Mouse (Mus musculus) kidney, postnatal 10 days (tissue): ENCODE measurements around the gene Acads.
"Not testable (repeated sequence)": the region's sequence is repeated elsewhere in the genome, so short reads cannot be mapped to it uniquely, and the experiment has no call there.

Source experiments
- DNase-seq: peaks from one replicate; pipeline ENCODE4 v3.0.0; 2021; ENCODE audit warnings: mixed read lengths

Acads gene

DNA sequence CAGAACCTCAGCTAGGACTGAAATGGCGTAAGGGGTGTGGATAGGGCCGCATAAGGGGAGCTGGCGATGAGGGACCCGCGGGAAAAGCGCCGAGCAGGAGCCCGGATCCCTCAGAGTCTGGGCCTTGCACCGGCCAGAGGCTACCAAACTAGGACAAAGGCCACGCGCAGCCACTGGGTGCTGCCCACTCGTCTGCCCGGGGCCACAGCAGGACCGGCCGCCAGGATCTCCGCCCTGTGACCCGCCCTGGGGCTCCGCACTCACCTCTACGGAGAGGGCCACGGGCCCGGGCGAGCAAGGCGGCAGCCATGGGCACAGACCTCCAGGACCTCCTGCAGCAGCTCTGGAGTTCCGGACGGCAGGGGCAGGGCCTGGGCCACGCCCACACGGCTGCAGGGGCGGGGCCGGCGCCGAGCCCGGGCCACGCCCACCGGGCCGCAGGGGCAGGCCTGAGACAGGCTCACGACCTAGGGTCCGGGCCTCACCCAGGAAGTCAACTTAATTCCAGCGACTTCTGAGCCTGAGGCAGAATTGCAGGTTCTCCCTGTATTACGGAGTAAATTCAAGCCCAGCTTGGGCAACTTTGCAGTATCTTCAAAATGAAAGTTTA is at the start of gene Acads:
Acads (minus strand) TSS at position 386 of the 610 bp plus-strand sequence.
- peak; percentile 91 for DNase-seq

GRCm38 (mm10) chr5:115167396-115167795 is 48.2 kb upstream of the Acads start:
- DNase-seq = peak; percentile 58

GRCm38 (mm10) chr5:115166815-115167194 is 47.7 kb upstream of the Acads start:
- DNase-seq = no peak

DNA sequence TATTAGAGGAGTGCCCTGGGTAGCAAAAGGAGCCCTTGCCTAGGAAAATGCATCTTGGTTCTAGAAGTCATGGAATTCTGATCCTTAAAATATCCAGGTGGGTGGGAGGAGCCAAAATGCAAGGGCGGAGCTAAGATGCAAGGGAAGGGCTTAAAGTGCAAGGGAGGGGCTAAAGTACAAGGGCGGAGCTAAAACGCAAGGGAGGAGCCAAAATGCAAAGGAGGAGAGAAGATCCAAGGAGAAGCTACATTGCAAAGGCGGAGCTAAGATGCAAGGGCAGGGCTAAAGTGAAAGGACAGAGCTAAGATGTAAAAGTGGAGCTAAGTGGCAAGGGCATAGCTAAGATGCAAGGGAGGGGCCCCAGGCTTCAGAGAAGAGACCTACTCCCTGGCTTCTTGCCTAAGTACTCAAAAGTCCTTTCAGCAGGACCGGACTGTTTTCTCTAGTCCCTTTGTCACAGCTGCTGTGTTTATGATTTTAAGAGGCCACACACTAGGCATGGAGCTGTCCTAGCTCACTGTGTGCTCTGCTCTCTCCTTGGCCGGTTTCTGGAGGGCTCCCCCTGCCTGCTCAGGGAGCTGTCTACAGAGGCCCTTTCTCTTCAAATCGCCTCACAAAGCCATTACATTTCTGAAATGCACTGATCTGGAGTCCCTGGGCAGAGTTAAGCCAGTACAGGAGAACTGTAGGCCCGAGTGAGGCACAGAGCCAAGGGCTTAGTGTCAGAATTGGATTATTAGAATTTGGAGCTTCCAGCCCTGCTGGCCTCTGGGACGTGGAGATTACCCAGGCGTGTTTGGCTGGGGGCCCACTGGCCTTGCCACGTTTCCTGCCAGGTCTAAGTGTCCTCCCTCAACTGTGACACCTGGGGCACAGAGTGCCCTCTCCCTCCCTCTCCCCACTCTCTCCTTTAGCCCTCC is 47.0 kb upstream of the Acads start:
- DNase-seq = peak; percentile 66

GRCm38 (mm10) chr5:115165351-115165750 is 46.2 kb upstream of the Acads start:
- peak; percentile 46 for DNase-seq

DNA sequence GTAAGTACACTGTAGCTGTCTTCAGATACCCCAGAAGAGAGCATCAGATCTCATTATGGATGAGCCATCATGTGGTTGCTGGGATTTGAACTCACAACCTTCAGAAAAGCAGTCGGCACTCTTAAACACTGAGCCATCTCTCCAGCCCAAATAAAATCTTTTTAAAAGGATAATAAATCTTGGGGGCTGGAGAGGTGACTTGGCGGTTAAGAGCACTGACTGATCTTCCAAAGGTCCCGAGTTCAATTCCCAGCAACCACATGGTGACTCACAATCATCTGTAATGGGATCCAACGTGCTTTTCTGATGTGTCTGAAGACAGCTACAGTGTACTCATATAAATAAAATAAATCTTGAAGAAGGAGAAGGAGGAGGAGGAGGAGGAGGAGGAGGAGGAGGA is 45.3 kb upstream of the Acads start:
- not testable (repeated sequence) for DNase-seq

- DNase-seq = peak; percentile 82
Measured at GRCm38 (mm10) chr5:115163563-115163962, 44.4 kb upstream of the Acads start.

DNA sequence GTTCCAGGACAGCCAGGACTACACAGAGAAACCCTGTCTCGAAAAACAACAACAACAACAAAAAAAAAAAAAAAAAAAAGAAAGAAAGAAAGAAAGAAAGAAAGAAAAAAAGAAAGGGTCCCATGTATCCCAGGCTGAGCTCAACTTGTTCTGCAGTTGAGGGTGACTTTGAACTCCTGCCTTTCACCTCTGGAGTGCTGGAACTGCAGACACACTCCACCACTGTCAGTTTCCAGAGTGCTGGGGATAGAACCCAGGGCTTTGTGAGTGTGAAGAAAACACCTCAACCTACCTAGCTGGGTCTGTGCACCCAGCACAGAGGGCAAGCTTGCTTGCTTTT is 42.8 kb upstream of the Acads start:
- DNase-seq = not testable (repeated sequence)

DNA sequence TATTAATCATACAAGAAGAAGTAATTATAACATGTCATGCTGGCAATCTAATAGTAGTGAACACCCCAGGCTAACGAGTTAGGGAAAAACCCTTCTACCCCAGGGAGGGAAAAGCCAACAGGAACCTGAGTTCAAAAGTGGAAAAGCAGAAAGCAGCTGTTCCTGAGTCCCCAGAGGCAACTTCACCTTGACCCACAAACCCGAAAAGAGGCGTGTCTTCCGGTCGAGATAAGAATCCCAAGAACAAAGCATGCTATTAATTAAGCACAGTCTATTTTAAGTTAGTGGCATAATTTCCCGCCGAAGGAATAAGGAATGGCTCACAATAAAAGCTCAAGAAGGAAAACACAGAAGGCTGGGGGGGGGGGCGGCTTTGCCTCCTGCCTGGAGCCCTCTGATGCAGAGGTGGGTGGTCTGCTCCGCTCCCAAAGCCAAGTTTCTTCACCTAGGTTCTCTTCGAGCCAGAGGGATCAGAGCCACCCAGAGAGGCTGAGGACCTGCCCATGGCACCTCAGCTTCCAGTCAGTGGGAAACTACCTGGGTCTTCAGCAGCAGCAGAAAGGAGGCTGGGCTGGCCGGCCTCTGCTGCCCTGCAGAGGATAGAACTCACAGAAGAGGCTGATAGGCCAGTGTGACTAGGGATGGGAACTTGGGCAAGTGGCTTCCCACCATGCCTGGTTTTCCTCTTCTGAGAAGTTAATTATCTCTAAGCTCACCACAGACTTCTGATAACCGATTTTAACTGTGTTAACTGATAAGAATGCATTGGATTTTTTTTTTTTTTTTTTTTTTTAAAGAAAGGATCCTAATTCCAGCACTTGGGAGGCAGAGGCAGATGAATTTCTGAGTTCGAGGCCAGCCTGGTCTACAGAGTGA is 42.2 kb upstream of the Acads start:
- peak; percentile 57 for DNase-seq

DNA sequence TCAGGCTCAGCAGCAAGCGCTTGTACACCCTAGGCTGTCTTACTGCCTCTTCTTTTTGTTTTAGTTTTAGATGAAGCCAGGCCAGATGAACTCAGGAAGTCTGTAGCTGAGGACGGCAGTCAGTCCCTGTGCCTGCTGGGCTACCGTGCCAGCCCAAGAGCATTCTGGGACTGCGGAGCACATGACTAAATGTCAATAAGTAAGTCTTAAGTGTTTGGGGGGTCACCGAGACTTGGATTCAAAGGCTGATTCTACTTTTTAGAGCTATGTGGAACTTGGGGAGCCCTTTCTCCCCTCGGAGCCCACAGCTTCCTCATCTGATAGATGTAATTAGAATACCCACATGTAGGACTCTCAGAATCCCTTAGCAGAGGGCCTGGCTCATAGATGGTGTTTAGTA is 41.5 kb upstream of the Acads start:
- DNase-seq = no peak

- DNase-seq = no peak
Measured at GRCm38 (mm10) chr5:115159165-115159564, 40.0 kb upstream of the Acads start.

DNA sequence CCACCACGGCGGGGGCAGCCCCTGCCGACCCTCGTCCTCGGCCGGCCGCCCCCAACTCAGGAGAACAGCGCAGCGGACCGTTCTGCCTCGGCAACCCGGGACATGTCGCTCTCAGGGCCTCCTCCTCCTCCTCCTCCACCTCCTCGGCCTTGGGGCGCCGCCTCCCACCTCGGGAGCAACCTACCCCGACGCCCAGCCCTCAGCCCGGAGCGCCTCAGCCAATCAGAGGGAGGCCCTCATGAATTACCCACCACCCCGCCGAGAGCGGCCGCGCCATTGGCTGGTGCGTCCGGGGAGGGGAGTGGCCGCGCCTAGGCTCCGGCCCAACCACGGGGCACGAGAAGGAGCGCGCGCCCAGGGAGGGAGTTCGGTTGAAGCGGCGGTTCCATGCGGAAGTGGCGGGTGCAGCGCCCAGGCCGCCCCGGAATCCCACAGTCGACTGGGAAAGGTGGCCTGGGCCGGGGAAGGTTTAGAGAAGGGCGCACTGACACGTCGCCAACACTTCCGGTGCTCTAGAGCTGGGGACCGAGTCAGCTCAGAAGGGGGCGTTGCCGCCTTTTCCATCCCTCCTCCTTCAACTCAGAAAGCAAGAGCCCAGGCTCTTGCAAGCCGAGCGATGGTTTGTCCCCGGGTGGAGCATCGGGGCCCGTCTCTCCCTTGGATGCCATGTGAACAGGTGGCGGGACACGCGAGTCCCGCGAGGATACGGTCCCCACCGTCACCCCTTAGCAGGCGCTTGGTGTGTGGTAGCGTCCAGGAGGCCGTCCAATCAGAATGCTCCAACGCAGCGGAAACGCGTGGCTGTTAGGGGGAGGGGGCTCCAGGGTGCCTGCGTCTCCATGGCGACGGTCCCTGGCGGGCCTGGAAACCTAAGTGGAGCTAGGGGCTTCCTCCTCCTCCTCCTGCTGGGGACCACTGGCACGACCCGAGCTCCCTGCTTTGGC is 39.2 kb upstream of the Acads start, which contains the start of gene Mlec:
Mlec (minus strand) TSS at position 140 of the 944 bp plus-strand sequence.
- DNase-seq = peak; percentile 99

- peak; percentile 41 for DNase-seq
Measured at GRCm38 (mm10) chr5:115156933-115157589, 37.9 kb upstream of the Acads start.

DNA sequence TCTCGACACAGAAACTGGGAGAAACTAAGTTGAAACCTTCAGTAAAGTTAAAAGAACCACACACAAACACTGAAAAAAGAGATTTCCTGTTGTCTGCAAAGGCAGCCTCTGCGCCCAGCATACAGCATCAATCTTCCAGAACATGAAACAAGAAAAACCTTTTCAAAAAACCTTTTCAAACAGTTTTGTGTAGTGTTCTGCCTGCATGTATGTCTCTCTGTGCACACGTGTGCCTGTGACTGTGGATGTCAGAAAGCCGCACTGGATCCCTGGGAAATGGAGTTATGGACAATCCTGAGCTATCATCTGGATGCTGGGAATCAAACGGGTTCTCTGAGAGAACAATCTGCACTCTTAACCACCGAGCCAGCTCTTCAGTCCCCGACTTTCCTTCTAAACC is 37.3 kb upstream of the Acads start:
- no peak for DNase-seq

GRCm38 (mm10) chr5:115155831-115156230 is 36.7 kb upstream of the Acads start:
- peak; percentile 73 for DNase-seq

DNA sequence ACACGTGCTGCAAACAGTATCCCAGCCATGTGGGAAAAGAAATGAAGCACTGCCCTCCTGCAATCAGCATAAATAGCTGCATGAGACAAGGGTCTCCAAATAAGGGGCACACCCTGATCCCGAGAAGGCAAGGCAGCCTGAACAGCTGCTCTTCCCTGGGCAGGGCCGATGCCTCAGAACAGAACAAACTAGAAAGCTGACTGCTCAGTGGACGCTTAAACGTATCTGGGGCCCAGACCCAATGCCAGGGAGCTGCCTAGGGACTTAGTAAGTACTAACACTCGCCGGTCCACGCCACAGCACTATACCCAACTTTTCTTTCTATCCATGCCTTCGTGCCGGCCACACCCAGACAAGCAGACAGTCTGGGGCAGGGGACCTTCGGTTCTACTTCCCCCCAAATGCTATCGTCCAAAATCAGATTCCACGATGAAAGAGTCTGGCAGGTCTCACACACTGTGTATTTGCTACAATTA is 36.0 kb upstream of the Acads start:
- no peak for DNase-seq

- no peak for DNase-seq
Measured at GRCm38 (mm10) chr5:115152132-115152956, 33.2 kb upstream of the Acads start.

GRCm38 (mm10) chr5:115151457-115151856 is 32.3 kb upstream of the Acads start:
- DNase-seq = peak; percentile 60

- DNase-seq = no peak
Measured at GRCm38 (mm10) chr5:115150991-115151390, 31.8 kb upstream of the Acads start.
